Mouse (Mus musculus) frontal cortex, postnatal 10 days (tissue): ENCODE measurements around the gene Pdzd2.

ENCODE experiments used
- DNase-seq, 2 experiments: peaks; one replicate each; pipeline ENCODE4 v3.0.0; 2022; ENCODE audit warnings: low spot score in 2 of 2, mixed read lengths in 1 of 2

The Pdzd2 gene

GRCm38 (mm10) chr15:12623521-12623920 is 116.2 kb downstream of the Pdzd2 start:
- DNase-seq: no peak

- no peak for DNase-seq
These were observed 117.0 kb downstream of the Pdzd2 start for GRCm38 (mm10) chr15:12622701-12623100.

- DNase-seq: no peak
These were observed 117.6 kb downstream of the Pdzd2 start for GRCm38 (mm10) chr15:12622093-12622643.

- no peak for DNase-seq
These were observed 120.5 kb downstream of the Pdzd2 start for GRCm38 (mm10) chr15:12619273-12619672.

- no peak for DNase-seq
These were observed 122.1 kb downstream of the Pdzd2 start for GRCm38 (mm10) chr15:12617651-12618050.

- no peak for DNase-seq
These were observed 122.5 kb downstream of the Pdzd2 start for GRCm38 (mm10) chr15:12617220-12617619.

GRCm38 (mm10) chr15:12614944-12615878 is 124.5 kb downstream of the Pdzd2 start:
- no peak for DNase-seq

- DNase-seq: no peak
These were observed 125.7 kb downstream of the Pdzd2 start for GRCm38 (mm10) chr15:12614011-12614410.

GRCm38 (mm10) chr15:12612944-12613675 is 126.6 kb downstream of the Pdzd2 start:
- no peak for DNase-seq

GRCm38 (mm10) chr15:12608090-12608489 is 131.6 kb downstream of the Pdzd2 start:
- DNase-seq: no peak

- no peak for DNase-seq
These were observed 133.4 kb downstream of the Pdzd2 start for GRCm38 (mm10) chr15:12606306-12606705.

GRCm38 (mm10) chr15:12605239-12605993 is 134.3 kb downstream of the Pdzd2 start:
- no peak for DNase-seq

- no peak for DNase-seq
These were observed 136.1 kb downstream of the Pdzd2 start for GRCm38 (mm10) chr15:12603674-12604073.

- DNase-seq: no peak
These were observed 146.6 kb downstream of the Pdzd2 start for GRCm38 (mm10) chr15:12593094-12593493.

- no peak for DNase-seq
These were observed 147.1 kb downstream of the Pdzd2 start for GRCm38 (mm10) chr15:12592628-12593027.

- no peak for DNase-seq
These were observed 151.1 kb downstream of the Pdzd2 start for GRCm38 (mm10) chr15:12588661-12589060.

- DNase-seq: no peak
These were observed 152.8 kb downstream of the Pdzd2 start for GRCm38 (mm10) chr15:12586852-12587424.

GRCm38 (mm10) chr15:12586154-12586553 is 153.6 kb downstream of the Pdzd2 start:
- DNase-seq: peak; percentile 42 to 70

- no peak for DNase-seq
These were observed 156.7 kb downstream of the Pdzd2 start for GRCm38 (mm10) chr15:12583051-12583450.

- DNase-seq: no peak
These were observed 157.3 kb downstream of the Pdzd2 start for GRCm38 (mm10) chr15:12582471-12582870.

- no peak for DNase-seq
These were observed 160.5 kb downstream of the Pdzd2 start for GRCm38 (mm10) chr15:12579196-12579595.
